Mouse (Mus musculus) stomach, embryonic 15.5 days (tissue): ENCODE measurements around the gene Zfp366. TPM values are rescaled to one million over a fixed set of nuclear protein-coding genes. Genes with fewer than 3 reads are reported as not detected.

Experiments
- ATAC-seq: fragments of 200-750 bp; cut with Nextera tagmentation; 2 replicates; pipeline ENCODE4 v1.8.0; 2017; ENCODE audit warnings: low read depth, moderate number of reproducible peaks, moderate TSS enrichment; ENCODE audit not compliant: insufficient read depth, low FRiP score
- H3K27ac ChIP-seq: fragments of 300-500 bp; sonication (generic); 2 replicates; pipeline ENCODE4 v1.5.1; 2015; ENCODE audit warnings: mild to moderate bottlenecking, inconsistent platforms
- H3K27me3 ChIP-seq: fragments of 300-500 bp; sonication (generic); replicated peaks from 2 replicates; pipeline ENCODE4 v1.6.1; 2015; ENCODE audit warnings: inconsistent platforms
- H3K36me3 ChIP-seq: fragments of 300-500 bp; sonication (generic); 2 replicates; pipeline ENCODE4 v1.6.1; 2015; ENCODE audit warnings: inconsistent platforms
- H3K4me1 ChIP-seq: fragments of 300-500 bp; sonication (generic); 2 replicates; pipeline ENCODE4 v1.6.1; 2015; ENCODE audit warnings: inconsistent platforms
- H3K4me2 ChIP-seq: fragments of 300-500 bp; sonication (generic); 2 replicates; pipeline ENCODE4 v1.6.1; 2015; ENCODE audit warnings: mild to moderate bottlenecking, inconsistent platforms
- H3K4me3 ChIP-seq: fragments of 300-500 bp; sonication (generic); replicated peaks from 2 replicates; pipeline ENCODE4 v1.5.1; 2015; ENCODE audit warnings: inconsistent platforms
- H3K9ac ChIP-seq: fragments of 300-500 bp; sonication (generic); 2 replicates; pipeline ENCODE4 v1.6.1; 2015; ENCODE audit warnings: inconsistent platforms
- H3K9me3 ChIP-seq: fragments of 300-500 bp; sonication (generic); 2 replicates; pipeline ENCODE4 v1.6.1; 2016; ENCODE audit warnings: inconsistent platforms
- WGBS: fragments of 180-500 bp; shearing (Covaris S2); methylation state at CpG from one replicate; pipeline ENCODE4 v1.1.7; 2015; 5-methylcytosine and 5-hydroxymethylcytosine counted together
- polyA plus RNA-seq: library from polyadenylated mRNA; unstranded; fragments of >200 nt; fragmentation: Nextera tagmentation; extraction: Ambion mirVana; gene quantifications from 2 replicates; pipeline ENCODE4 v1.2.1, GENCODE M21; 2015

Gene Zfp366
- polyA plus RNA-seq, 1 experiment from 2014 or later, result 0.57 TPM

GRCm38 (mm10) chr13:99233956-99234355 is 49.3 kb downstream of the Zfp366 start:
- no peaks in the 10 kb centered on the region for H3K36me3 ChIP-seq
- 0 out of 2 replicates have a peak overlapping the region, but pooled peaks have one; percentile 16 for H3K27ac ChIP-seq
- H3K9me3 ChIP-seq, result no peaks in the 10 kb centered on the region
- H3K9ac ChIP-seq, result no peak overlapping the region
- H3K27me3 ChIP-seq, result no peaks in the 10 kb centered on the region
- H3K4me2 ChIP-seq, result no peak overlapping the region
- no peak overlapping the region for H3K4me3 ChIP-seq
- 67% methylated on average over 10 of the region's 10 CpGs for WGBS
- ATAC-seq, result no peak
- H3K4me1 ChIP-seq, result peaks cover 16% of the 10 kb centered on the region

GRCm38 (mm10) chr13:99235428-99236210 is 51.0 kb downstream of the Zfp366 start:
- Histone ChIP-seq H3K9me3 (no peaks in the 10 kb centered on the region), H3K27ac (peak overlapping the region; percentile 59), H3K4me3 (no peak overlapping the region), H3K9ac (no peak overlapping the region), H3K27me3 (no peaks in the 10 kb centered on the region), H3K4me2 (no peak overlapping the region), H3K4me1 (peaks cover 22% of the 10 kb centered on the region), H3K36me3 (no peaks in the 10 kb centered on the region)
- 57% methylated on average over 20 of the region's 20 CpGs for WGBS
- no peak for ATAC-seq

DNA sequence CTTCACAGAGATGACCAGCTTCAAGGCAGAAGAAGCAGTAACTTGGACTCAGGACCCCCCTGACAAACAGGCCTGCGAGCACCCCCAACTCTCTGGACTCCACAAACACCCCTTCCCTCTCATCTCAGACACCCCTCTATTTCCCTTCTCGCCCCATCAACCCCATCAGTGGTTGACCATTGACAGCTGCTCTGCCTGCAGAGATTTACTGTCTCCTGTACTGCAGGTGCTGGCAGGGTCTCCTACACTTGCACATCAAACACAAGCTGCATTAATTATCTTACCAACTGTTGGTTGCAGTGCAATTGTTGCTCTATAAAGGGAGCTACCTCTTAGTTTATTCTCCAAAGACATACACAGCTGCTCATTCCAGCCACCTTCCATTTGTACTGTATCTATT is 51.6 kb downstream of the Zfp366 start:
- WGBS, result 83% methylated on average over 2 of the region's 2 CpGs
- no peak for ATAC-seq
- H3K4me3 ChIP-seq, result no peak overlapping the region
- H3K9me3 ChIP-seq, result no peaks in the 10 kb centered on the region
- peaks cover 22% of the 10 kb centered on the region for H3K4me1 ChIP-seq
- H3K27ac ChIP-seq, result no peak overlapping the region
- H3K27me3 ChIP-seq, result no peaks in the 10 kb centered on the region
- no peaks in the 10 kb centered on the region for H3K36me3 ChIP-seq
- H3K9ac ChIP-seq, result no peak overlapping the region
- H3K4me2 ChIP-seq, result no peak overlapping the region

DNA sequence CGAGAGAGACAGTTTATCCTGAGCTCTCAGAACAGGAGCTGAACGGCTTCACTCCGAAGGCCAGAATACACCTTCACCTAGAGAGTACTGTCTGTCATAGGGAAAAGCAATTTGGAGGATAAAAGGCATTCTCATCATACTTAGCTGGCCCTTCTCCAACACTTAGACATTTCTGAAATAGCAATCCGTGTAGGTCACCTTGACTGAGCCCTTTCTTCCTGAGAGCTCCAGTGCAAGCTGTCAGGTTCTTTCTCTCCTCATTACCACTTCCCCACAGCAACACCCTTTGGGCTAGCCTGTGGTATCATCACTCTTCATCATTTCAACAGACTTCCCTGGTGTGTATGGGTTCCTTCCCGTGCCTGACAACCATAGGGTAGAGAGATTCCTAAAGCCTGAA is 52.5 kb downstream of the Zfp366 start:
- Histone ChIP-seq H3K4me3 (no peak overlapping the region), H3K4me1 (peaks cover 22% of the 10 kb centered on the region), H3K27ac (peak overlapping the region; percentile 91), H3K36me3 (no peaks in the 10 kb centered on the region), H3K27me3 (no peaks in the 10 kb centered on the region), H3K4me2 (no peak overlapping the region), H3K9me3 (no peaks in the 10 kb centered on the region), H3K9ac (no peak overlapping the region)
- ATAC-seq, result no peak
- WGBS, result 74% methylated on average over 5 of the region's 5 CpGs

- no peak overlapping the region for H3K4me2 ChIP-seq
- no peaks in the 10 kb centered on the region for H3K36me3 ChIP-seq
- H3K9ac ChIP-seq, result no peak overlapping the region
- no peak overlapping the region for H3K4me3 ChIP-seq
- H3K27me3 ChIP-seq, result no peaks in the 10 kb centered on the region
- H3K9me3 ChIP-seq, result no peaks in the 10 kb centered on the region
- peaks cover 22% of the 10 kb centered on the region for H3K4me1 ChIP-seq
- peak overlapping the region; percentile 91 for H3K27ac ChIP-seq
- 44% methylated on average over 1 of the region's 1 CpGs for WGBS
- no peak; the same call in 1 of the 2 replicates for ATAC-seq
These were observed 53.2 kb downstream of the Zfp366 start for GRCm38 (mm10) chr13:99237841-99238216.

DNA sequence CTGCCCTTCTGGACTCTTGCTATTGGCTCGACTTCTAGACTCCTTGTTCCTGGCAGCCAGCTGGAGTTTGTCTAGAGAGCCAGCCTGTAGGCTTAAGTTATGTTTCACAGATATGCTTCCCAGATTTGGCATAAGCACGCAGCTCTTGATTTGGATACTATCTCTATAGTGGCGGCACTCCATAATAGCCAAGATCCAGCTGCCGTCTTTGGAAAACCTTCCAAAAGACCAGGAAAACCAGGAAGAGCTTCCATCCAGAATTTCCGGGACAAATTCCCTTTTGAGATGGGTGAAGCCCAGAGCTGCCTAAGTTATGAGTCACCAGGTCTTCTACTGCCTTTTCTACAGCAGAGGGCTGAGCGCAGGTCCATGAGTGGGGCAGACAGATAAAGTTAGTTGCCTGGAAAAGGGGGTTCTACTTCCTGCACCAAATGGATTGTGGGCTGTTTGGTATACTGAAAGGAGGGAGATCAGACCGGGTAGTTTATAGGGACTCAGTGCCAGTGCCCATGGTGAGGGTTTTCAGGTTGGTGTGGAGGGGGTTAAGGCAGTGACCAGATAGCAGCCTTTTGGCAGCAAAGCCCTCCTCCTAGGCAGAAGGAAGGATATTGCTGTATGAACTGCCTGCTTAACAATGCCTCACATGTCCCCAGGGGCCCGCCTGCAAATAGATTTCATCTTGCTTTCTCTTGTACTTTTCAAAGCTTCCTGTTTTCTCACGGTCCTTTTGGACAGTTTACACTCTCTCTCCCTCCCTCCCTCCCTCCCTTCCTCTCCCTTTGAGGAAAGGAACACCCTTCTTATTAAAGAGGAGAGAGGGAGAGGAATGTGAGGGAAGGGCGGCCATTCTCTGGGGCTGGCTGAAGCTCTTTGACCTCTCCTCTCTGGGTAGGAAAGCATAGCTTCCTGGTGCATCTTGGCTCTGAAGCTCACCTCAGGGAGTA is 53.9 kb downstream of the Zfp366 start:
- H3K27ac ChIP-seq, result peak overlapping the region; percentile 91
- ATAC-seq, result peak; percentile 63
- H3K27me3 ChIP-seq, result no peaks in the 10 kb centered on the region
- no peak overlapping the region for H3K9ac ChIP-seq
- no peaks in the 10 kb centered on the region for H3K36me3 ChIP-seq
- H3K4me2 ChIP-seq, result no peak overlapping the region; the same call in 1 of the 2 replicates
- no peaks in the 10 kb centered on the region for H3K9me3 ChIP-seq
- WGBS, result 26% methylated on average over 10 of the region's 10 CpGs
- H3K4me3 ChIP-seq, result no peak overlapping the region
- peaks cover 22% of the 10 kb centered on the region for H3K4me1 ChIP-seq

- no peak overlapping the region for H3K4me2 ChIP-seq
- no peak overlapping the region for H3K9ac ChIP-seq
- peak overlapping the region; percentile 91 for H3K27ac ChIP-seq
- no peaks in the 10 kb centered on the region for H3K27me3 ChIP-seq
- peaks cover 22% of the 10 kb centered on the region for H3K4me1 ChIP-seq
- H3K9me3 ChIP-seq, result no peaks in the 10 kb centered on the region
- WGBS, result 18% methylated on average over 7 of the region's 7 CpGs
- no peak overlapping the region for H3K4me3 ChIP-seq
- H3K36me3 ChIP-seq, result no peaks in the 10 kb centered on the region
- peak; percentile 3; the same call in 1 of the 2 replicates for ATAC-seq
These were observed 54.5 kb downstream of the Zfp366 start for GRCm38 (mm10) chr13:99239161-99239530.

DNA sequence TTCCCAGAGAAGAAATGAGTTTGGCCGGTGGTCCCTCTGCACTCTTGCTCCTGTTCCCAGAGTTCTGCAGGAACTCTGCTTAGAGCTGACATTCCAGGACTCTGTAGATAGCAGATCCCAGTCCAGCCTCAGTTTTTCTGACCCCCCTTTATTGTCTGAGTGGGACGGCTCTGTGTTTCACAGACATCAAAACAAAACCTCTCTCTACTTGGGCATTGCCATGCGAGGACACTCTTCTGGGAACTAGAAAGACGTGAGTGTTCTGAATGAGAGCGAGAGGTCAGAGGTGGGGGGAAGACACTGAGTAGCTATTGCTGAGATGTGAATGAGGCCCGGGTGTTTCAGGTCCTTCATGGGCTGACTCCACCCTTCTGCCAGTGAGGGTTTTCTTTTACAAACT is 55.1 kb downstream of the Zfp366 start:
- no peak overlapping the region for H3K9ac ChIP-seq
- H3K4me2 ChIP-seq, result no peak overlapping the region
- H3K9me3 ChIP-seq, result no peaks in the 10 kb centered on the region
- H3K4me1 ChIP-seq, result peaks cover 22% of the 10 kb centered on the region
- H3K27me3 ChIP-seq, result no peaks in the 10 kb centered on the region
- no peaks in the 10 kb centered on the region for H3K36me3 ChIP-seq
- 36% methylated on average over 6 of the region's 6 CpGs for WGBS
- H3K4me3 ChIP-seq, result no peak overlapping the region
- H3K27ac ChIP-seq, result peak overlapping the region; percentile 91
- no peak; the same call in 1 of the 2 replicates for ATAC-seq

- Histone ChIP-seq H3K4me2 (no peak overlapping the region), H3K9me3 (no peaks in the 10 kb centered on the region), H3K4me1 (peaks cover 12% of the 10 kb centered on the region), H3K27me3 (no peaks in the 10 kb centered on the region), H3K27ac (no peak overlapping the region), H3K4me3 (no peak overlapping the region), H3K9ac (no peak overlapping the region), H3K36me3 (no peaks in the 10 kb centered on the region)
- 62% methylated on average over 3 of the region's 3 CpGs for WGBS
- no peak for ATAC-seq
These were observed 57.4 kb downstream of the Zfp366 start for GRCm38 (mm10) chr13:99241984-99242383.

DNA sequence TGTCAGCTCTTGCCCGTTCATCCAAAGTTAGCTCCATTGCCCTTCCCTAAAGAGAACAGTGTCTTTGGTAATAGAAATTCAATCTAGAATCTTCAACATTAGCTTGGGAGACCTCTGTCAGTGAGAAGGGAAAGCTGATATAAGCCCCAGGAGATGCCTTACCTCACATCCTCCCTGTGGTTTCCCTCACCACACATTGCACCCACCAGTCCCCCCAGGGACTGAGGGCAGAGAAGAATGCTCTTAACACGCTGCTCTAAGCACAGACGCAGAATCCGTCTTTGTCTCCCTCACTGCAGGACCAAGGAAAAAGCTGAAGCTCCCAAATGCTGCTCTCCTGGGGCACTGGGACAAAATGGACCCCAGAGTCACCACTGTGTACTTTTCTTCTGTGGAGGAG is 58.3 kb downstream of the Zfp366 start:
- Histone ChIP-seq H3K27ac (no peak overlapping the region), H3K9ac (no peak overlapping the region), H3K4me3 (no peak overlapping the region), H3K27me3 (no peaks in the 10 kb centered on the region), H3K9me3 (no peaks in the 10 kb centered on the region), H3K4me1 (peaks cover 12% of the 10 kb centered on the region), H3K4me2 (no peak overlapping the region), H3K36me3 (no peaks in the 10 kb centered on the region)
- 55% methylated on average over 4 of the region's 4 CpGs for WGBS
- ATAC-seq, result no peak

DNA sequence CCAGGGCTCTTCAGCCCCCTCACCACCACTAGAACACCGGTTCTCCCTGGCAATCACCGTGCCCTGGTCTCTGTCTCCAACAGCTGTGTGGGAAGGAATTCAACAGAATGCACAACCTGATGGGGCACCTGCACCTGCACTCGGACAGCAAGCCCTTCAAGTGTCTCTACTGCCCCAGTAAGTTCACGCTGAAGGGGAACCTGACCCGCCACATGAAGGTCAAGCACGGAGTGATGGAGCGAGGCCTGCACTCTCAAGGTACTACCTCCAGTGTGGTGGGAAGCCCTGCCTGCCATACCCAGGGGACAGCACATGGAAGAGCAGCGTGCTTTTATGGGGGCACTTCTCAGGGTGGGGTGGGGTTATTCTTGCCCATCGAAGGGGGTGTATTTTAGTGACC is 59.2 kb downstream of the Zfp366 start:
- Histone ChIP-seq H3K27me3 (no peaks in the 10 kb centered on the region), H3K4me3 (no peak overlapping the region), H3K27ac (no peak overlapping the region), H3K4me2 (no peak overlapping the region), H3K36me3 (no peaks in the 10 kb centered on the region), H3K4me1 (peaks cover 7% of the 10 kb centered on the region), H3K9me3 (no peaks in the 10 kb centered on the region), H3K9ac (no peak overlapping the region)
- WGBS, result 87% methylated on average over 9 of the region's 9 CpGs
- no peak for ATAC-seq

DNA sequence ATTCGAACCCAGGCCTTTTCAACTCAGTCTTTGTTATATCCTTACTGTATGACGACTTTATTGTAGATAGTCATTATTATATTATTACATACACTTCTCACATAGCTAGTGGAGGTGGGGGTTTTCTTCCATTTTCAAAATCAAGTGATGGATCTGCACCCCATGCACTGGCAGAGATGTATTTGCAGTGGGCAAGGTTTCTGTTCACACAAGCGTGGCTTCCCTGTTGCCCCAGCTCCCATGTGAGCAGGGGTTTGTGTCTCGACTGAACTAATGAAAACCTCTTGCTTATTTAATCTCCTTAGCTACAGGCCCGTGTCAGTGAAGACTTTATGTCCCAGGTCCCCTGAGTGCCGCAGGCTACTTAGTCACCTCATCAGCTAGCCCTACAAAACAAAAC is 59.8 kb downstream of the Zfp366 start:
- Histone ChIP-seq H3K27ac (no peak overlapping the region), H3K27me3 (no peaks in the 10 kb centered on the region), H3K9ac (no peak overlapping the region), H3K36me3 (no peaks in the 10 kb centered on the region), H3K4me3 (no peak overlapping the region), H3K4me1 (peaks cover under 1% of the 10 kb centered on the region; the same call in 1 of the 2 replicates), H3K4me2 (no peak overlapping the region), H3K9me3 (no peaks in the 10 kb centered on the region)
- no peak for ATAC-seq
- WGBS, result 67% methylated on average over 6 of the region's 6 CpGs
